Mouse (Mus musculus): ENCODE results near the gene Sox6.

Sox6 gene

GRCm38 (mm10) chr7:115734137-115734536, 304.5 kb downstream of the Sox6 start:
- DNase-seq: no peak

- DNase-seq: no peak
Measured at GRCm38 (mm10) chr7:115732824-115733223, 305.8 kb downstream of the Sox6 start.

GRCm38 (mm10) chr7:115726776-115727175, 311.8 kb downstream of the Sox6 start:
- no peak for DNase-seq

- no peak for DNase-seq
Measured at GRCm38 (mm10) chr7:115724404-115724803, 314.2 kb downstream of the Sox6 start.

DNA sequence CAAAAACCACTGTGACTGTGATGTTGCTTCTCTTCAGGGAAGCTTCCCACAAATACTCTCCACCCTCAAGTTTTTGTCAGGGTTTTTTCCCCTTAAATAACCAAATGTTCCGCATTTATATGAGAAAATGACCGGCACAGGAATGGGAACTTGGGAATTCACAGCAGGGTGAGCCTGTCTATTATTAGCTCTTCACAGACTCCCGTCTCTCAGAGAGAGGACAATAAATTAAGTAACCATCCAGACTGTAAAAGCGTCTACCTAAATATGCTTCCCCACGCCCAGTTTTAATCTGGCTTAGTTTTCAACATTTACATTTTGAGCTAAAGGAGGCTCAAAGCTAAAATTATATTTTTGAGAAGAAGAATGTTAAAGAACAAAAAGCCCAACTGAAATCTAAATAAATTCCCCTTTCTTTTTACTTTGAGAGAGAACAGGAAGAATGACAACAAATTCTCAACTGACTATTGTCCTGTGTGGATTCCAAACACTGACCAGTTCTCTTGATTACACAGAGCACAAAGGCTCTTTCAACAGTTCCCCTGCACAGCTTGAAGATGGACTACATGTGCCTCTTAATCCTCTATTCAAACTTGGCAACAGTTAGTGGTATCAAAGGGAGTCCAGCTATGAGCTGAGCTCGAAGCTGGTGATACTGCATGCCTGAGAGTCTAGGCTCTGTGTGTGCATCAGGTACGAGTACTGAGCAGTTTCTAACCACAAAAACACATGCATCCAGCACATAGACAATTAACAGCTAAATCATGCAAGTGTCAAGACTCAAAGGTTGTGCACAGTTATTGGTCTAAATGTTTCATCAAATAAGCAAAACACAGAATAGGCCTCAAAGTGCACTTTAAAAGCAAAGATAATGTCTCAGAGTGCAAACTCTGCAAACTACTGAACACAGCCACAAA, 316.7 kb downstream of the Sox6 start:
- DNase-seq: peak; percentile 56

GRCm38 (mm10) chr7:115719791-115720190, 318.8 kb downstream of the Sox6 start:
- no peak for DNase-seq

DNA sequence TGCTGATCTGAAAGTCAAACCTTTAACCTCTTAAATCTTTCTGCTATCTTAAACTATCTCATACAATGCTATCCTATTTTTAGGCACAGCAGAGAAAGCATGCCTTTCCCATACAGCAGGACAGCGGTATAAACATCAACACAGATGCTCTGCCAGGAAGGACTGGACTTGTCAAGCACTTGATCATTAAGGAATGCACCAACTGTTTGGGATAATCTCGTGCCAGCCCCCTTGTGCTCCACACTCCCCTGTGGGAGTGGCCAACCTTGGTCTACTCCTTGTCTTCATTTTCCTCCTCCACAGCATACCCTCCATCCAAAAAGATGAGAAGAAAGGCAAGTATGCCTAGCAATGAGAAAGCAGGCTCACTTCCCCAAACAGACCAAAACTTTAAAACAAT, 332.5 kb downstream of the Sox6 start:
- DNase-seq: no peak

DNA sequence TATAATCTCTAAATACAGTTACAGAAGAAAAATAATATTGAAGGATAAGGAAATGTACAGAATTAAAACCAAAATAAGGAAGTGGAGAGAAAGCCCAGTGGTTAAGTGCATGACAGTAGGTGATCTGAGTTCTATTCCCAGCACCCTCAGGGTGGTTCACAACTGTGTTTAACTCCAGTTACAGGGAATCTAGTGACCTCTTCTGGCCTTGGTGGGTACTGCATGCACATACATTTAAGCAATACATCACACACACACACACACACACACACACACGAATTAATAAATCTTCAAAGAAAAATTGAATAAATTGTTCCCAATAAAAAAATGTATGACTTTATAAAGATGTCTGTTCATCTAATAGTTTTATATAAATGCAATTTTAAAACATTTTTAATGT, 340.5 kb downstream of the Sox6 start:
- DNase-seq: no peak

GRCm38 (mm10) chr7:115693206-115693605, 345.4 kb downstream of the Sox6 start:
- no peak for DNase-seq

- no peak for DNase-seq
Measured at GRCm38 (mm10) chr7:115691091-115691490, 347.5 kb downstream of the Sox6 start.

DNA sequence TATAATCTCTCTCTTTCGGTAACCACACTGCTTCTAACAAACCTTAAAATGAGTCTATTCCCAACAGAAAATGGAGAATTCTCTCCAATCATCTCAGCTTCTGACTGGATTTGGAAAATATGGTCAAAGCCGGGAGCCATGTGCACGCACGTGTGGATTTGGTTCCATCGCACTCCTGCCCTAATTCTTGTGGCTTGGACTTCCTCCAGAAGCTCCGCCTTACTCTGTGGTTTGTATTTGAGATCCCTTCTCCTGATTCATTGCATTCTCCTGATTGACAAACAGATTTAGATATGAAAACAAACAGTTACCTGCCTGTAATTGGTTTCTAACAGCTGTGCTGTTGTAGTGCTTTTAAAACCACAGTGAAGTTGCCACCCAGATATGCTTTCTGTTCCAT, 351.9 kb downstream of the Sox6 start:
- DNase-seq: no peak

DNA sequence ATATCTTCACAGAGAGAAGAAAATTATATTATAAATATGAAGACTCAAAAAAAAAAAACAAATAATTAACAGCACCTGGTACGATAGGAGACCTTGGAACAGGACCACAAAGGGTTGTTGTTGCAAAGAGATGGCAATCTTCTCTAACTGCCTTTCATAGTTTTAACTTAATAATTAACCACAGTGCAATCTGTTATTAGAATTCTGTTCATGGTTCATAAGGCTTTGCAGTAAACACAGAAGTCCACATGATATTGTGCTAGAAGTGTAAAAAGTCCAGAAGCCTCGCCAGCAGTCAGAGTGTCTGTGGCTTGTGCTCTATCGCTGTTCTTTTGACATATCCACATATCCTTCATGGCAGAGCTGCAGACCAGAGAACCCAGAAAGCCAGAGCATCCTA, 354.5 kb downstream of the Sox6 start:
- no peak for DNase-seq

- no peak for DNase-seq
Measured at GRCm38 (mm10) chr7:115671749-115672148, 366.8 kb downstream of the Sox6 start.

- DNase-seq: no peak
Measured at GRCm38 (mm10) chr7:115671272-115671671, 367.3 kb downstream of the Sox6 start.

GRCm38 (mm10) chr7:115669207-115670004, 369.2 kb downstream of the Sox6 start:
- no peak for DNase-seq

DNA sequence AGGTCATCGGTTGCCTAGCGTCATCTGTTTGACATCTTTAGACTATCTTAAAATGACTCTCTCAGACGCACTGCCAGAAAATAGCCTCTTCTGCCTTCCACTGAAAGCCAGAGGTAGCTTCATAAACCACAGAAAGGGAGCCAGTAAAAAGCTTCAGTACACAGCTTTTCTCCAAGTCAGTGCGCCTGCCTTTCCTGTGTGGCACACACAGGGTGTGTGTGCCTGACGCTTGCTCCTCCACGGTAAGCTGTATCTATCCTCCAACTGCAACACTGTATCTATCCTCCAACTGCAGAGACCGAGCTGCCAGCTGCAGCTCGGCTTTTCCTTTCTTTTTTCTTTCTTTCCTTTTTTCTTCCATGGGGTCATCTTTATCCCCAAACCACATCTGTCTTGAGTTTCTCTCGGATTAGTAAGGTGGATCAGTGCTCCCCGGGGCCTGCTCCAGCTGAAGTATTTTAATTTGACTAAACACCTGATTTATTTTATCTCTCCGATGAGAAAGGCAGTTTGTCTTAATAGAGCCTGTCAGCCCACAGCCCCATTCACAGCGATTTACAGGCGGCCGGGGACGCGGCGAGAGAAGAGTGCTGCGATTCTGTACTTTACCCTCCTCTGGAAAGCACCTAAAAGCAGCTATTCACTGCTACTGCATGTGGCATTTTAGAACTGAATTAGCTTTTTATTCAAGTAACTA, 371.8 kb downstream of the Sox6 start:
- peak; percentile 70 for DNase-seq

DNA sequence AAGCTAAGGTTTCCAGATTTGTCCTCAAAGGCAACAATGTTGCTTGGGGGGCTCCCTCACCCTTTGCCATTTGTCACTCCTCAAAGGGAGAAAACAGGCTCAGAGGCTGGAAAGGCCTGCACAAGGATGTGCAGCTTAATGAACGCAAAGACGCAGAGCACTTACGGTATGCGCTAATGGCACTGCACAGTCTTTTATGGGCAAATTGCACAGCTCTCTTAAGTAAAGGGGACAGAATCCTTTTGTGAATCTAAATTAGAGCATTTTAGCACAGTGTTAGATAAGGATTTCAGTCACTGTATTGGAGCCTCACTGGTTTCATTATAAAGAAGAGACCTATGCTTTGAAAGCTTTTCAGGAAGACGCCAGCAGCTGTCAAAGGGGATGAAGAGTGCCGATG, 375.2 kb downstream of the Sox6 start:
- no peak for DNase-seq

GRCm38 (mm10) chr7:115662121-115662520, 376.5 kb downstream of the Sox6 start:
- no peak for DNase-seq

GRCm38 (mm10) chr7:115646696-115647095, 391.9 kb downstream of the Sox6 start:
- DNase-seq: peak; percentile 46

GRCm38 (mm10) chr7:115645971-115646447, 392.6 kb downstream of the Sox6 start:
- DNase-seq: peak; percentile 47

GRCm38 (mm10) chr7:115645272-115645970, 393.2 kb downstream of the Sox6 start:
- peak; percentile 80 for DNase-seq

DNA sequence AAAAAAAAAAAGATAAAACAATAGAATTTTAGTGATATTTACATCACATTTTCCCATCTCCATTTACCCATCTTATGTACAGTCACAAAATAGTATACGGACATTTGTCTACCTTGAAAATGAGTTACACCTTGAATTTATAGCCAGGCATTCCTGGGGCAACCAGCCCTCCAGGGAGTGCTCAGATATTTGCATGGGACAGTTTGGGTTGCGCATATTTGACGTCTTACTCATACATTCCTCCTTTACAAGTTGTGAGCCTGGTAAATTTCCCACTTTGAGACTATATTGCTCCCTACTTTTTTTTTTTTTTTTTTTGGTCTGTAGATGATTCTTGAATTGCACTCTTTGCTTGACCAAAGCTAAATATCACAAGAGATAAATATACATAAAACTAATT, 407.9 kb downstream of the Sox6 start:
- no peak for DNase-seq

GRCm38 (mm10) chr7:115630287-115630686, 408.3 kb downstream of the Sox6 start:
- no peak for DNase-seq
